Mouse (Mus musculus) cerebellum, adult 2 months (tissue): Measurements from ENCODE around the gene Olfml1.

Source experiments
- CTCF ChIP-seq: fragments of 200-500 bp; IDR thresholded peaks from 2 replicates; pipeline ENCODE4 v1.5.1; 2011; ENCODE audit warnings: low read depth, mild to moderate bottlenecking, control low read depth, low read length, moderate library complexity, borderline replicate concordance; ENCODE audit not compliant: insufficient read depth
- POLR2A ChIP-seq: fragments of 200-500 bp; IDR thresholded peaks from 2 replicates; pipeline ENCODE4 v1.6.1; 2011; ENCODE audit warnings: low read length, control low read depth, borderline replicate concordance; ENCODE audit not compliant: insufficient read depth

DNA sequence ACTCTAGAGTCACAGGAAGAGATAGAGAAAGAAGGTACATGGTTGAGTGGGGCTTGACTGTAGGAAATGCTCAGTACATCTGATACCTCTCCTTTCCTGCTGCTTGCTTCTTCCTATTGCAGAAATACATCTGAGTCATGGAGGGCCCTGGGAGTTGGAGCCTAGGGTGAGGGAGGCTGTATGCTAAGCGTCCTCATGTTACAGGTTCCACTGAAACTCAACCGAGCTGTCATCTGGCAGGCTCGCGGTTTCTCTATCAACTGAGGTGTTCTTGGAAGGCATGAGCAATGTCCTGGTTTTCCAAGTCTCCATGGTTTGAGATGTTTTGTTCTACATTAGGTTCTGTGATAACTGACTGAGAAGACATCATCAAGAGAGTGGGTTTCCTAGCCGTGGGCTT is 70.8 kb downstream of the Olfml1 start:
- TF ChIP-seq CTCF (no peak), POLR2A (no peak)
